Mouse (Mus musculus): ENCODE data around the gene Tmem147.
"Not testable (repeated sequence)": the region's sequence is repeated elsewhere in the genome, so short reads cannot be mapped to it uniquely, and the experiment has no call there.

The Tmem147 gene

GRCm38 (mm10) chr7:30729396-30730063, at the start of gene Tmem147:
Gene Tmem147 (minus strand): TSS chr7:30729540.
- DNase-seq (ENCODE audit: low spot score in 2 of 2), result peak; percentile 96 to 99

- no peak for DNase-seq (ENCODE audit: low spot score in 2 of 2)
Observed at GRCm38 (mm10) chr7:30777911-30778310, 48.6 kb upstream of the Tmem147 start.

- no peak for DNase-seq (ENCODE audit: low spot score in 2 of 2)
Observed at GRCm38 (mm10) chr7:30777081-30777579, 47.8 kb upstream of the Tmem147 start.

DNA sequence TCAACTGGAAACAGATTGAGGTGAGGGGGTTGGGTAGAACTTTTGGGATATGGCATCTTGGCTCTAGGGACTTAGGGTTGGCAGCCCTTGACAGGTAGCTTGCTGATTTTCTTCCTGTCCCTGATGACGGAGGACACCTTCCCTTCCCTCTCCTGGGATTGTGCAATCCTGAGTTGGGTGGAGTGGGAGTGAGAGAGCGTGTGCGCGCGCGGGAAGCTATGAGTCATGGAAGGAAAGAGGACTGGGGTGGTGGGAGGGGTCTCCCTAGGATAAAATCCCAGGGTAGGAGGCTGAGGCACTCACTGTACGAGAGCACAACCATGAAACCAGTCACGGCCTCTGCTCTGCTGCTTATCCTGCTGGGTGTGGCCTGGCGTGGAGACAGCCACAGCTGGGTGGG, 46.8 kb upstream of the Tmem147 start:
- DNase-seq (ENCODE audit: low spot score in 2 of 2), result peak in 1 of 2 experiments; percentile 23

DNA sequence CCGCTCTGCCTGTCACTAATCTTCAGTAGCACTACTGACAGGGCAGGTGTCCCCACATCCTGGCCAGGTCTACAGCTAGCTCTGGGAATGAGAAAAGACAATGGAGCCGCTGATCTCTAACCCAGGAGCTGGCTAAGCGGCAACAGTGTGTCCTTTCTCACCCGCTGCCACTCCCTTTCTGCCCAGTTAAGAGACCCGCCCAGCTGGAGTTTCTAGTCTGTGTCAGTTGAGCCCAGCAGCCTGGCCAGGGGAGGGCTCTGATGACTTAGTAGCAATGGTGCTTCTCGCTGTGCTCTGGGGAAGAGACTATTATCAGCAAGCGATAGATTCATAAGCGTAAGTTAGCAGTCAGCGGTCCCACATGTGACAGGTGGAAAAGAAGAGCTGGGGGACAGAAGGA, 39.9 kb upstream of the Tmem147 start:
- no peak for DNase-seq (ENCODE audit: low spot score in 2 of 2)

DNA sequence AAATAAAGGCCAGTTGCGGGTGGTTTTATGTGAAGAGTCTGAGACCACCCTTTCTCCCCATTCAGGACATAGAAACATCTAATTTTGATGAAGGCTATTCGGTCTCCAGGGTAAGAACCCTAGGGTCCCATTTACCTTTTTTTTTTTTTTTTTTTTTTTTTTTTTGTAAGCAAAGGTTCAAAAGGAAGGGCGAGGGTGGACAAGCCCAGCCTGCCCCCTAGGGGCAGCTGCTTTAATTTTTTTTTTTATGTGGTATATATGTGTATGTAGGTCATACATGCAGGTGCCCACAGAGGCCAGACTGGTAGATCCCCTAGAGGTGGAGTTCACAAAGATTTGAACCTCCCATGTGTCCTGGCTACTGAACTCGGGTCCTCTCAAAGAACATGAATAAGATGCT, 37.1 kb upstream of the Tmem147 start:
- DNase-seq (ENCODE audit: low spot score in 2 of 2), result no peak

- no peak for DNase-seq (ENCODE audit: low spot score in 2 of 2)
Observed at GRCm38 (mm10) chr7:30765173-30765572, 35.8 kb upstream of the Tmem147 start.

DNA sequence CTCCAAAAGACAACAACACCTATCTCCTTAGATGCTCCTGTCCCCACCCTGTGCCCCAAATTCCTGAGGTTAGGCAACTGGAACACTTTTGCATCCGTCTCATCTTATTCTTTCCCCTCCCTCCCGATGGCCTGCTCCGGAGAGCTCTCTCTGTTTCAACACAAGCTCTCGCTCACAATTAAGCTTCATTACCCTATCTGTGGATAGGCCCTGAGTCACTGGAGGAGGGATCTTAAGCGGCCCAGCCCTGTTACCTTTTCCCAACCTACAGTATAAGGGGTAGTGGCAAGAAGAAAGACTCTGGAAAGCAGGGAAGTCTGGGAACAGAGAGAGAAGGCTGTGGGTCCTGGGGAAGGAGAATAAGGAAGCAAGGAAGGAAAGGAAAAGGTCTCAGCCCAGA, 34.1 kb upstream of the Tmem147 start, which contains the start of gene Dmkn:
Gene Dmkn (plus strand): TSS at position 301 of the 400 bp plus-strand sequence.
- no peak for DNase-seq (ENCODE audit: low spot score in 2 of 2)

GRCm38 (mm10) chr7:30761769-30762352, 32.5 kb upstream of the Tmem147 start:
- DNase-seq (ENCODE audit: low spot score in 2 of 2), result no peak

GRCm38 (mm10) chr7:30758853-30759252, 29.5 kb upstream of the Tmem147 start:
- no peak for DNase-seq (ENCODE audit: low spot score in 2 of 2)

DNA sequence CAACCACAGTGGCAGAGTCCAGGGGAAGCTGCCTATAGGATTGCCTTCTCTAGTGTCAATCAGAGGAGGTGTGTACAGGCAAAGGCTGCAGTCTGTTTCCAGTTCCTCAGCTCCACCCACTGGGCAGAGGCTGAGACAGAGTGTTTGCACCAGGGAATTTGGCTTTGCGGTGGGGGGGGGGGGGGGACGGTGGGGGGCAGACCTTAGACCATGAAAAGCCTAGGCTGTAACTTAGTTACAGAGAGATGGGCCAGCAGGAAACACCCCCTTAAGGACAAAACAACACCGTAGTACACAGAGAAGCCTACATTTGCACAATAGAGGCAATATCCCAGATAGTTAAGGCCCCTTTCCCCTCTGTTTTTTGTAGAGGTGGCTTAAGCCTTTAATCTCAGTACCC, 27.7 kb upstream of the Tmem147 start:
- no peak for DNase-seq (ENCODE audit: low spot score in 2 of 2)

DNA sequence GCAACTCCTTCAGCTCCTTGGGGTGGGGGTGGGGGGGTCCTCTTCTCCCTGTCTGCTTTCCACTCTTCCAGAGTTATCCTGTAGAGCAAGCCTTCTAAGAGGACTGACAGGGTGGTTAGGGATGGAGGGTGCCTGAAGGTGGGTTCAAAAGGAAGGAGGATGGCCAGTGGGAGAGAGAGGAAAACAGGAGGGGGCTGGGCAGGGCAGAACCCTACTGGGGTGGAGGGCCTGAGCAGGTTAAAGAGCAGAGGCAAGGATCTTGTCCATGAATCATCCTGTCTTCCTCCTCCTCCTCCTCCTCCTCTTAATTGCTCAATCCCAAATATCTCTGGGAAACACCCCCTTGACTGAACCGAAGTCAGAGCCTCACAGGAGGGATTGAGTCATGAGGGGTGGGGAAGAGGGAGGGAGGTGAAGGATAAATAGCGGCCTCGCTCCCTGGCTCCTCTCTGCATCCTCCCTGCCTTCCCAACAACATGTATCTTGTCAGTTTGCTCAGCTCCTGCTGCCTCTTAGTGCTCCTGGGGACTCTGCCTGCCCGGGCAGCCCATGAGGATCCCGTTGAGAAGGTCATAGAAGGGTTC, 21.8 kb upstream of the Tmem147 start, which contains the start of gene Sbsn:
Gene Sbsn (plus strand): TSS at position 386 of the 584 bp plus-strand sequence.
- no peak for DNase-seq (ENCODE audit: low spot score in 2 of 2)

- peak in 1 of 2 experiments; percentile 19 for DNase-seq (ENCODE audit: low spot score in 2 of 2)
Observed at GRCm38 (mm10) chr7:30749824-30750606, 20.7 kb upstream of the Tmem147 start.

GRCm38 (mm10) chr7:30747525-30748204, 18.3 kb upstream of the Tmem147 start:
- no peak for DNase-seq (ENCODE audit: low spot score in 2 of 2)

GRCm38 (mm10) chr7:30744022-30744598, 14.8 kb upstream of the Tmem147 start:
- no peak for DNase-seq (ENCODE audit: low spot score in 2 of 2)

- DNase-seq (ENCODE audit: low spot score in 2 of 2), result not testable (repeated sequence)
Observed at GRCm38 (mm10) chr7:30743617-30744016, 14.3 kb upstream of the Tmem147 start, which contains the start of gene Gapdhs. Gene Gapdhs (minus strand): TSS chr7:30743681.

GRCm38 (mm10) chr7:30742570-30742969, 13.2 kb upstream of the Tmem147 start:
- DNase-seq (ENCODE audit: low spot score in 2 of 2), result not testable (repeated sequence)

- DNase-seq (ENCODE audit: low spot score in 2 of 2), result no peak
Observed at GRCm38 (mm10) chr7:30736211-30736610, 6.9 kb upstream of the Tmem147 start.

- DNase-seq (ENCODE audit: low spot score in 2 of 2), result peak; percentile 26 to 31
Observed at GRCm38 (mm10) chr7:30730064-30730722, 853 bp upstream of the Tmem147 start.

DNA sequence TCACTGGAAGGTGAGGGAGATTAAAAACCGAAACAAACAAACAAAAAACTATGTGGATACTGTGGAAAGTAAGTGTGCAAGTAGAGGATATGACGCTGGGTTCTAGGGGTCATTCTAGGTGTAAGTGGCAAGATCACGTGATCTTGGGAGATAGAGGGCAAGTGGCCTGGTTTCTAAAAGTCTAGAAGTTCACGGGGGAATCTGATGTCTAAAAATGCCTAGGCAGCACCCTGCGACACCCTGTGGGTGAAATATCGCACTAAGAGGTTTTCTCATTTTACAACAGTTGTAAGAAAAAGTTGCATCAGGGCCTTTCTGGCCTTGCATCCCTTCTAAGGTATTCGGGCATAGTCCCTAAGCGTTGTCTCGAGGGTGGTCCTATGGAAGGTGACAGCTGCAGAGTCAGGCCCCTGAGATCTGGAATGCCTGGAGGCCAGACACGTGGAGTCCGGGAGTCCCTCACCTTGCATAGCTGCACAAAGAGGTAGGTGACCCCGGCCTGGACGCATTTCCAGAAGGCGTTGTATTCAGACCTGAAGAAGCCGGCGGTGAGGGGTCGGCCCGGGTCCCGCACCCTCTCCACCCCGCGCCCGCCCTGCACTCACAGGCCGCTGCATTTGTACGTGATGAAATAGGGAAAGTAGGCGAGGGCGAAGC, 473 bp downstream of the Tmem147 start:
- no peak for DNase-seq (ENCODE audit: low spot score in 2 of 2)

All from right cerebral cortex, adult 2 months (tissue).